Mouse (Mus musculus): ENCODE measurements at regions not wholly inside any gene's neighbourhood (a gene's known extent, or its start where the extent isn't known, plus 50 kb on each side); places are given as distances from the start of the nearest gene placed in this dataset.

DNA sequence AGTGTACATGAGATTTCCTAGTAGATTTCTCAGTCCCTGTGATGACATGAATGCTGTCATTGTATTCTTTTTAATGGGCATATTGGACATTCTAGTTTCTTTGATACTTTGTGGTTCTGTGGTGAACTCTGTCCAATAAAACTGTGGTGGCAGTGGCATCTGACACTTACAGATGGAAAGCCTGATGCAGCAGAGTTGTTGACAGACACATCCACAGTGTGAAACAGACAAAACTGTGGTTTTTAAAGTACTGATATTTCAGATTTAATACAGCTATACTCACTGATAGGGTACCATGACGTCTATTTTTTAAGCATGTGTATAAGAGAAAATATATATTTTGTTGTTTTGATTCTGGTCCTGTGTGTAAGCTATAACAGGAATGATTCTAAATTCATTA is 818.0 kb downstream of the Trim52 start:
- no peak for DNase-seq (ENCODE audit: low read depth, low spot score)

DNA sequence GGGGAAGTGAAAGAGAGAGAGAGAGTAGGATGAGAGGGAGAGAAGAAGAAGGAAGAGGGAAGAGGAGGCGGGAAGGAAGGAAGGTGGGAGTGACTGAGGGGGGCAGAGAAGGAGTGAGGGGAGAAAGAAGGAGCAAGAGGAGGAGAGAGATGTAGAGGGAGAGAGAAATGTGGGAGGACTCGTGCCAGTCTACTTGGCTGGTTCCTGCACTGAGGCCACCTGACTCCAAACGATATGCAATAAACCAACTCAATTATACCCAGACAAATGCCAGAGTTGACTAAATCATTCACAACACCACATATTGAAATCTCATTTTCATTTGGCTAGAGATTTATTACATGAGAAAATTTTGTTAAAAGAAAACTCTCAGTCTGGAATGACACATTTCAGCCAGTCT is 818.4 kb downstream of the Trim52 start:
- DNase-seq (ENCODE audit: low read depth, low spot score): no peak

DNA sequence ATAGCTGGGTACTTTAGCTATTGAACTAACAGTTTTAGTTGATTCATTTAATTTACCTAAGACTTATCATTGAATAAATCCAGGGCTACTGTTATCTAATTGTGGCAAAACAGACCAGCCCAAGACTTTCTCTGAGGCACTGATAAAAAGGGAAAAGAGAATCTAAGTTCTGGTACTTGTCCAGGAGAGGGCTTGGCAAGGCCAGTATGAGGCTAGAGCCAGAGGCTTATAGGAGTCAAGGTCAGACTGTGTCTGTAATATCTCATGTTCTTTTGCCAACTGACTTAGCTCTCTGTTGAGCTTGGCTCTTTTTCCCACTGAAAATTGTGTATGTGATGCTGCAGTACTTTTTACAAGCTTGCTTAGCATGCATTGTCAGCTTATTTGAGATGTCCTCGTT is 839.3 kb downstream of the Trim52 start:
- no peak for DNase-seq (ENCODE audit: low read depth, low spot score)

DNA sequence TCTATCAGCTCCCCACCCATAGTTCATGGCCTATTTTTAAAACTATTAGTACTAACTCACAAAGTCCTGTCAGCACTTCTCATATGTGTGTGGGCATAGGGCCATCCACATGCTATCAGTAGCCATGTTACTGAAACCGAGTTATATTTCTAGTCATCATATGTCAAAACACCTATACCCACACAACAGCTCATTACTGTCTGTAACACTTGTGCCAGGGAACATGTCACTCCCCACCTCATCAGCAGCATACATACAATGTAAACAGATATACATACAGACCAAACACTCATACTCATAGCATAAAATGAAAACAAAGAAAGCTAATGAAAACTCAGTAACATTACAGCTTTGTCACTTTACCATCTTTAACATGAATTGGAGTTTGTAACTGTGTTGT is 872.0 kb downstream of the Trim52 start:
- DNase-seq (ENCODE audit: low read depth, low spot score): no peak

DNA sequence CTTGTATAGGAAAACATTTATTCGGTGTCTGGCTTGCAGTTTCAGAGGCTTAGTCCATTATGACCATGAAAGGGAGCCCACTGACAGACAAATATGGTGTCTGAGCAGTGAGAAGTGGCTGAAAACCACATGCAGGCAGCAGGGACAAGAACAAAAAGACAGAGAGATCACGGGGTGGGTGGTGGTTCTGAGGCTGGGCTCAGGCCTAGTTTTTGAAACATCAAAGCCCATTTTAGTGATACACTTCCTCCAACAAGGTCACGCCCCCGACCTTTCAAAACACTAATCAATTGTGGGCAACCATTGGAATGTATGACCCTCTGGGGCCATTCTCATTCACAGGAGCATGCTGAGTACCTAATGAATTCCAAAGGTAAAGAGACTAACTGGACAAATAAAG is 874.8 kb downstream of the Trim52 start:
- DNase-seq (ENCODE audit: low read depth, low spot score): peak; percentile 47

DNA sequence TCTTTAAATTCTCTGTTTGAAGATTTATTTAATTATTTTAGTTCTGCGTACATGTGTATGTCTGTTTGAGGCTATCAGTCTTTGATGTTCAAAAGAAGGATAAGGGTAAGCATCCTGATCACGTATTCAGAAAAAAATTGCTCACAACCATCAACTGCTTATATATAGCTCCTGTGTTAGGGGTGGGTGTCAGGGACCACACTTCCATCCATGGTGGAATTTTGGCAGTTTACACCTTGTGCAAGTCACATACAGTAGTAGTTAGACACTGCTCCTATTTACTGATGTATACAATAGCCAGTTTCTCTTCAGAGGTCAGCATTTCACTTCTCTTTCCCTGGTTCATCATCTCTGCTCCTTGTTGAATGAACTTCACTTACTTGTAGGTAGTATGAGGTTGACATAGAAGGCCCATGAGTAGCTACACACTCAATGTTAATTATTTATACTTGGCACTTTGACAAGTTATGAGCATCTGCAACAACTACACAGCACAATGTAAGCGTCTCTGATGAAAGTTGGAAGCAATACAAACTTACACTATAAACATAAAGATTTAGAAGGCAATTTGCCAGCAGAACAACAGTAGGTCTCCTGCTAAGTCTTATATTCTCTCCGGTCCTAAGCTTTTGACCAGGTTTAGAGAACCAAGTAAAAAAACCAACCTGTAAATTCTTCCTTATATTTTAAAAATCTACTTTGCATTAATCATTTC is 891.7 kb downstream of the Trim52 start:
- no peak for DNase-seq (ENCODE audit: low read depth, low spot score)

DNA sequence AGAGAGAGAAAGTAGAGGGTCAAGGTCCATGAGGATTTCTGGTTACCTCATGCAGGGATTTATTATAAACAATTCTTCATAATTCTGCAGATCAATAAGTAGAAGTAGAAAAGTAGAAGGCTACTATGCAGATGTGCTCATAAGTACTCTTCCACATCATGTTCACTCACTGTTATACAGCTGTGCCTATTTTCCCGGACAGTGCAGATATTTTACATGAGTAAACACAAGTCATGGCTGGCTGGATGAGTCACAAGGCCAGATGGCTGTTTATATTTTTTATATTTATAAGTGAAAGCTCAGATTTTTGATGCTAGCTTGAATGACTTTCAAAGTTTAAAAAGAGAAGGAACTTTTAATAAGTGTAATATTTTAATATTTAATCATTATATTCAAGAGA is 899.0 kb downstream of the Trim52 start:
- DNase-seq (ENCODE audit: low read depth, low spot score): no peak

DNA sequence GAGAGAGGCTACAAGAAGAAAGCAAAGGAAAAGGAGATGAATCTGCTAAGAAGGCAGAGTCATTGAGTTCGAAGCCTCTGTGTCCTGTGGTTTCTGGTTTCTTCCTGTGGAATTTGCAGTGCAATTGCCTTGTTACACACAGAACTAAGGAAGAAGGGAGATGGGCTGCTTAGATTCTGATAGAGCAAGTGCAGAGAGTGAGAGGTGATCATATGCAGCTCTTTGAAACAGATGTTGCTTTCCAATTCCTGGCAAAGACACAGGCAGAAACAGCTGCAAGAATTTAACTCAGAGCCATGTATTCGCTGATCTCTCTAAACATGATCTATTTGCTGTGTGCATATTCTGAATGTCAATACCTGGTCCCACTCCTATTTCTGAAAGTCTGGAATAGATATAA is 903.6 kb downstream of the Trim52 start:
- DNase-seq (ENCODE audit: low read depth, low spot score): no peak

DNA sequence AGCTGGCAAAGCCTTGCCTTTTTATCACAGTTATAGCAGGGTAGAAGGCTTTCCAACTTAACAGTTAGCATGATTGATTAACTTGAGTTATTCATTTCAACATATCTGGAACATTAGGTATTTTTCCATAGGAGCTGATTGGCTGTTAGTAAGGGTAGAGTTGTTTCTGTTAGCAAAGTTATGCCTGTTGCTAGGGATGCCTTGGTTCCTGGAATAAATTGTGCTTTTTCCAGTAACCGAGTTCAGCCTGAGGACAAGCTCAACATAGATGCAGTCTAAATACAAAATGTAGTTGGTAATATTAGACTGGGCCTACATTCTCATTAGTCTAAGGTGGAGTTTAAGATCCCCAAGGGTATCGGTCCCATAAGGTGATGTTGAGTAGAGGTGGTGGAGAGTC is 927.8 kb downstream of the Trim52 start:
- DNase-seq (ENCODE audit: low read depth, low spot score): no peak

DNA sequence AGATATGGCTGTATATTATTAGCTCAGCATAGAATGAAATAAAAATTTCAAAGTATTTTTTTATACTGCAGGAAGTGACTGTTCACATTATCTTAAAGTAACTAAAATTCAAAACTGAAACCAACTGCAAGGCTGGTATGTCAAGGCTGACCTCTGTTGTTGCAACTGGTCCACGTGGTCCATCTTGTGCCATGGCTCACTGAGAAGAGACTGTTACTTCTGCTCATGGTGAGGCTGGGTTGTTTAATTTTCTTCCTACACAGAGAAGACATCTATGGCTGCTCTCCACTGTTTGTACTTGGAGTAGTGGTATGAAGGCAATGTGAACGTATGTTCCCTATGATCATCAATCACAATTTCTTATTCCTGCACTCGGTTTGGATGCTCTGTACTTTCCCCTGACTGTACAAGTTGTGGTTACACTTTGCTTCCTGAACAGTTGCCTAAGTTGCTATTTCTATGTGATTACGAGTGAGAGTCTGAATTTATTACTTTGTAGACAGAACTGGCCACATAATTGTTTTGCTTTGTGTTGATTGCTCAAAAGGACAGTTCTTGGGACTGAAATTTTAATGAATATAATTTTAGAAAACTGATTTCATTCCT is 946.1 kb downstream of the Trim52 start:
- DNase-seq (ENCODE audit: low read depth, low spot score): no peak

DNA sequence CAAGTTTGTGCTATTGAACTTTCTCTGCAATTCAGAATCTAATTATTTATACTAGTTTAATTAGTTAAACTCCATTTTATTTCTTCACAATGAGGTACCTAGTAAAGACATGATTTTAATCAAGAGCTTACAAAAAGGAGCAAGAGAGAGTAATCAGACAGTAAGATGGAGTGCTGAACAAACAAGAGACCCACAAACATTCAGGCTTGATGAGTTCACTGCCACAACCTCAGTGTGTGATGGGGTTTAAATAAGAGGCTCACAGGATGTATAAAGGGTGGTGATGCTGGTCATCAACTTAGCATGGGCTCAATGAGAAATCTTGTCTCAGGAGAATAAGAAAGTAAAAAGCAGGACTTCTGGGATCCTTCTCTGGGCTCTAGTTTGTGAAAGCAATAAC is 962.6 kb downstream of the Trim52 start:
- no peak for DNase-seq (ENCODE audit: low read depth, low spot score)

DNA sequence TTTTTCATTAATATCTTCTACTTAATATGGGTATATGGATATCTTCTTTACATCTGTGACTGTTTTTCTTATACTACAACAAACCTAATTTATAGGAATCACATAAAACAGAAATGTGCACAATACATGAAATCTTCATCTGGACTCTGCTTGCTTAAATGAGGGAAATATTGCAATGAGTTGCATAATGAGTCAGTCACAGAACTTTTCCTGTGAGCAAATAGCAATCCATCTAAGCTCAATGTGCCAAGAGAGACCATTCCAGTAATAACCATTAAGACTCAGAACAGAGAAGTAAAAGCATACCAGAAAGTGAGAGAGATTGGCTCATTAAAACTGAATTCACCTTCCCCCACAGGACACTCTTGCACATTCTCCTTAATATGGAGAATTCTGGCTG is 974.4 kb downstream of the Trim52 start:
- no peak for DNase-seq (ENCODE audit: low read depth, low spot score)

Data from ES-CJ7 (cell line).